Mouse (Mus musculus): ENCODE measurements around the gene 4833439L19Rik. TPM values are rescaled to one million over a fixed set of nuclear protein-coding genes. Genes with fewer than 3 reads are reported as not detected.

The 4833439L19Rik gene
- polyA plus RNA-seq, 1 experiment from 2014 or later = 95.1 TPM

DNA sequence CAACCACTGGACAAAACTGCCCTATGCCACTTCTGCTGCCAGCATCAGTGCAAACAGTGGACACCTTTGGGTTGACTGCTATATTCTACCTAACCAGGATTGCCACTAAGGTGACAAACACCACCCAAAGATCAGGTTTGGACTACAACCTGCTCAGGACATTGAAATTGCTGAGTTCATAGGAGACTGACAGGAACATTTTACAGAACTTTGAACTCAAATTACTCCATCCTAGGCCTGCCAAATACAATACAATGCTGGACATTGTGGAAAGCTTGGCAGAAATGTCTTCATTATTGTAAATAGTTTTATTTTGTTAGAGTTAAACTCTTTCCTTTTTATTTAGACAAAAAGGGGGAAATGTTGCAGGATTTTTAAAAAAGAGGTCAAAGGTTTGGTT, 44.1 kb downstream of the 4833439L19Rik start:
- DNase-seq (ENCODE audit: low spot score) (no peak), ATAC-seq (replicated peaks; ENCODE audit: low FRiP score) (no peak)
- H3K9ac ChIP-seq (ENCODE audit: low read depth, low read length) = no peak overlapping the region
- no peak overlapping the region for H3K27ac ChIP-seq (ENCODE audit: low read depth, low read length)
- no peaks in the 10 kb centered on the region for H3K27me3 ChIP-seq (replicated peaks; ENCODE audit: control insufficient read depth, insufficient read depth, low read length)
- H3K4me2 ChIP-seq = no peak overlapping the region
- peaks cover 14% of the 10 kb centered on the region for H3K36me3 ChIP-seq (ENCODE audit: control insufficient read depth, insufficient read depth, low read length)
- no peak overlapping the region for H3K4me3 ChIP-seq (ENCODE audit: low read depth, low read length)
- H3K4me1 ChIP-seq (replicated peaks; ENCODE audit: control insufficient read depth, insufficient read depth, low read length) = no peaks in the 10 kb centered on the region
- no peaks in the 10 kb centered on the region for H3K9me3 ChIP-seq (ENCODE audit: control insufficient read depth, low read length)

DNA sequence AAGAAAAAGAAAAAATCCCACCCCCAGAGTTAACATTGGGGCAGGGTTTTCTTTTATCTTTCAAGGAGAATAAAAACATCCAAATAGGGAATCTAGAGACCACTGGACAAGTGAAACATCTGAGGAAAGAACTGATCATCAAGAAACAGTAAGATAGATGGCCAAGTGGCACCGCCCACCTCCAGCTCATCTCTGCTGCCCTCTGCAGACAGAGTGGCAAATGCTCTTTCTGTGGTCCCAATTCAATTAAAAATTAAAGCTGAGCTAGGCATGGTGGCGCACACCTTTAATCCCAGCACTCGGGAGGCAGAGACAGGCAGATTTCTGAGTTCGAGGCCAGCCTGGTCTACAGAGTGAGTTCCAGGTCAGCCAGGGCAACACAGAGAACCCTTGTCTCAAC, 45.0 kb downstream of the 4833439L19Rik start:
- H3K27me3 ChIP-seq (replicated peaks; ENCODE audit: control insufficient read depth, insufficient read depth, low read length) = no peaks in the 10 kb centered on the region
- no peaks in the 10 kb centered on the region for H3K4me1 ChIP-seq (replicated peaks; ENCODE audit: control insufficient read depth, insufficient read depth, low read length)
- DNase-seq (ENCODE audit: low spot score) = no peak
- no peak overlapping the region for H3K9ac ChIP-seq (ENCODE audit: low read depth, low read length)
- peaks cover 7% of the 10 kb centered on the region for H3K36me3 ChIP-seq (ENCODE audit: control insufficient read depth, insufficient read depth, low read length)
- H3K27ac ChIP-seq (ENCODE audit: low read depth, low read length) = no peak overlapping the region
- H3K4me2 ChIP-seq = no peak overlapping the region
- H3K9me3 ChIP-seq (ENCODE audit: control insufficient read depth, low read length) = no peaks in the 10 kb centered on the region
- no peak for ATAC-seq (replicated peaks; ENCODE audit: low FRiP score)
- whole genome bisulfite sequencing = 86% methylated on average over 4 of the region's 4 CpGs
- H3K4me3 ChIP-seq (ENCODE audit: low read depth, low read length) = no peak overlapping the region

DNA sequence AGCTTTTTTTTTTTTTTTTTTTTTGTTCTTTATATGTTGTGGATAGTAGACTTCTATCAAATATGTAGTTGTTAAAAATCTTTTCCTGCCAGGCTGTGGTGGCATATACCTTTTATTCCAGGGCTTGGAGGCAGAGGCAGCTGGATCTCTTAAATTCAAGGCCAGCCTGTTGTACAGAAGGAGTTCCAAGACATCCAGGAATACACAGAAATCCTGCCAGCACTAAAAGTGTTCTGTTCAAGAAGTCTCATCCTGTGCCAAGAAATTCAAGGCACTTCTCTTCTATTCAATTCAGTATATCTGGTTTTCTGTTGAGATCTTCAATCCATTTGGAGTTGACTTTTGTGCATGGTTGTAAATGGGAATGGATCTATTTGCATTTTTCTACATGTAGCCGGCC, 59.3 kb downstream of the 4833439L19Rik start:
- Histone ChIP-seq H3K27me3 (replicated peaks; ENCODE audit: control insufficient read depth, insufficient read depth, low read length) (no peaks in the 10 kb centered on the region; the same call in 1 of the 2 replicates), H3K9ac (ENCODE audit: low read depth, low read length) (no peak overlapping the region), H3K4me1 (replicated peaks; ENCODE audit: control insufficient read depth, insufficient read depth, low read length) (peaks cover 9% of the 10 kb centered on the region), H3K4me3 (ENCODE audit: low read depth, low read length) (no peak overlapping the region), H3K9me3 (ENCODE audit: control insufficient read depth, low read length) (no peaks in the 10 kb centered on the region), H3K27ac (ENCODE audit: low read depth, low read length) (no peak overlapping the region), H3K4me2 (no peak overlapping the region), H3K36me3 (ENCODE audit: control insufficient read depth, insufficient read depth, low read length) (no peaks in the 10 kb centered on the region)
- WGBS = 91% methylated on average over 1 of the region's 1 CpGs
- ATAC-seq (replicated peaks; ENCODE audit: low FRiP score) (no peak), DNase-seq (ENCODE audit: low spot score) (no peak)

GRCm38 (mm10) chr13:54504611-54505260, 60.5 kb downstream of the 4833439L19Rik start:
- Histone ChIP-seq H3K4me2 (peak overlapping the region; percentile 88), H3K27ac (ENCODE audit: low read depth, low read length) (no peak overlapping the region)
- ATAC-seq (replicated peaks; ENCODE audit: low FRiP score) = no peak

DNA sequence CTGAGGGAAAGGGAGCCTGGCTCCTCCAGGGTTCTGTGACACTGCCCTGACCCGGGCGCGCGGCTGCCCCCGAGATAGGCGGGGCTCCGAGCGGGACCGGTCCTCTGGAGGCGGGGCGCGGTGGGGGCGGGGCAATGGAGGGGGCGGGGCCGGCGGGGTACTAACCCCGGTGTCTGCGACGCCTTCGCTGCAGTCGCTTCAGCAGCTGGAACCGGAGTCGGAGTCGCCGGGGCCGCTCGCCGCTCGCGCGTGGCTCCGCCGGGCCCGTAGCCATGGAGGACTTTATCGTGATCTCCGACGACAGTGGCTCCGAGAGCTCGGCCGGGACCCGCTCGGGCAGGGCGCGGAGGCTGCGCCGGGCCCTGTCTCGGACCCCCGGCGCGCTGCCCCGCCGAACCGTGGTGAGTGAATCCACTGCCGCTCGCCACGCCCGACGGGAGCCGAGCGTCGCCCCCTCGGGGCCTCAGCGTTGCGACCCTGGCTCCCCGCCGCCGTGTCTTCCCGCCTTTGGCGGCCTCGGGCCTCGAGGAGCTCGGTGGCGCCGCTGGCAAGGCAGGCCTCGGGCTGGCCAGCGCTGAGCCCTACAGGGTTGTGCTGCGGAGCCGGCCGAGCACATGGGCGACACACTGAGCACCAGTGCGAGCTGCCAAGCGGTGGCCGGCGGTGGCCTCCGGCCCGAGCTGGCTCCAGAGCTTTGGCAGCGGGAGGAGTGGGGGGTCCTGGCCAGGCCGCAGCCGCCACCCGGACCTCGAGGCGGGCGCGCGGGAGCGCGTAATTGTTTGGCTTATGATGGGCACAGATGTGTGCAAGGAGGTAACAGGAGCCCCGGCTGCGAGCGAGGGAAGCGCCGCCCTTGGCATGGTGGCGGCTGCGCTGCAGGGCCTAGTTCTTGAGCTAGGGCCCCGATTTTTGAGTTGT, 61.4 kb downstream of the 4833439L19Rik start, which contains the start of gene Simc1:
Gene Simc1 (plus strand): TSS at position 176 of the 918 bp plus-strand sequence.
- WGBS = under 1% methylated on average over 101 of the region's 105 CpGs
- ATAC-seq (replicated peaks; ENCODE audit: low FRiP score) = peak; percentile 92
- peak within 1 kb of the TSS; percentile 57; the same call in 1 of the 2 replicates for H3K27ac ChIP-seq (ENCODE audit: low read depth, low read length)

More at GRCm38 (mm10) chr13:54504611-54505260, 60.5 kb downstream of the 4833439L19Rik start:
- WGBS = 29% methylated on average over 7 of the region's 7 CpGs
- H3K4me1 ChIP-seq (replicated peaks; ENCODE audit: control insufficient read depth, insufficient read depth, low read length) = peaks cover 9% of the 10 kb centered on the region
- no peaks in the 10 kb centered on the region for H3K36me3 ChIP-seq (ENCODE audit: control insufficient read depth, insufficient read depth, low read length)
- H3K9me3 ChIP-seq (ENCODE audit: control insufficient read depth, low read length) = no peaks in the 10 kb centered on the region
- DNase-seq (ENCODE audit: low spot score) = no peak
- H3K9ac ChIP-seq (ENCODE audit: low read depth, low read length) = peak overlapping the region; percentile 79
- H3K27me3 ChIP-seq (replicated peaks; ENCODE audit: control insufficient read depth, insufficient read depth, low read length) = no peaks in the 10 kb centered on the region; the same call in 1 of the 2 replicates
- H3K4me3 ChIP-seq (ENCODE audit: low read depth, low read length) = peak overlapping the region; percentile 78

DNA sequence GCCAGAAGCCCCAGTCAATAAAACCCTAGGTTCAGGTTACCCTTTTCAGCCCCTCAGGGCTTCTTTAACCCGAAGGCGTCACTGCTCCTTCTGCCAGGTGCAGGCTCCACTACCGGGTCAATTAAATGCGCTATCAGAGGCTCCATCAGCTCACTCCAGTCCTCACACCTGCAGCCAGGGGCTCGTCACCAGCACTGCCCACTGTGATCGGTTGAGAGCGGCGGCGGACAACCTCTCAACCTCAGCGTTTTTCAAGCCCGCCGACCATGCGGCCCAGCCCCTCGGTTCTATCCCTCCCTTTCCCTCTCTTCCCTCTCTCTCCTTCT, 62.0 kb downstream of the 4833439L19Rik start:
- peak; percentile 57 for ATAC-seq (replicated peaks; ENCODE audit: low FRiP score)
- no peaks in the 10 kb centered on the region; the same call in 1 of the 2 replicates for H3K27me3 ChIP-seq (replicated peaks; ENCODE audit: control insufficient read depth, insufficient read depth, low read length)

More for the DNA sequence above, 61.4 kb downstream of the 4833439L19Rik start, which contains the start of gene Simc1:
- DNase-seq (ENCODE audit: low spot score) = peak; percentile 86
- Histone ChIP-seq H3K4me3 (ENCODE audit: low read depth, low read length) (peak within 1 kb of the TSS; percentile 78), H3K9ac (ENCODE audit: low read depth, low read length) (peak within 1 kb of the TSS; percentile 79), H3K4me1 (replicated peaks; ENCODE audit: control insufficient read depth, insufficient read depth, low read length) (peaks cover 9% of the 10 kb centered on the region), H3K27me3 (replicated peaks; ENCODE audit: control insufficient read depth, insufficient read depth, low read length) (no peaks in the 10 kb centered on the region; the same call in 1 of the 2 replicates), H3K9me3 (ENCODE audit: control insufficient read depth, low read length) (no peaks in the 10 kb centered on the region), H3K36me3 (ENCODE audit: control insufficient read depth, insufficient read depth, low read length) (no peaks in the 10 kb centered on the region), H3K4me2 (peak within 1 kb of the TSS; percentile 88)

DNA sequence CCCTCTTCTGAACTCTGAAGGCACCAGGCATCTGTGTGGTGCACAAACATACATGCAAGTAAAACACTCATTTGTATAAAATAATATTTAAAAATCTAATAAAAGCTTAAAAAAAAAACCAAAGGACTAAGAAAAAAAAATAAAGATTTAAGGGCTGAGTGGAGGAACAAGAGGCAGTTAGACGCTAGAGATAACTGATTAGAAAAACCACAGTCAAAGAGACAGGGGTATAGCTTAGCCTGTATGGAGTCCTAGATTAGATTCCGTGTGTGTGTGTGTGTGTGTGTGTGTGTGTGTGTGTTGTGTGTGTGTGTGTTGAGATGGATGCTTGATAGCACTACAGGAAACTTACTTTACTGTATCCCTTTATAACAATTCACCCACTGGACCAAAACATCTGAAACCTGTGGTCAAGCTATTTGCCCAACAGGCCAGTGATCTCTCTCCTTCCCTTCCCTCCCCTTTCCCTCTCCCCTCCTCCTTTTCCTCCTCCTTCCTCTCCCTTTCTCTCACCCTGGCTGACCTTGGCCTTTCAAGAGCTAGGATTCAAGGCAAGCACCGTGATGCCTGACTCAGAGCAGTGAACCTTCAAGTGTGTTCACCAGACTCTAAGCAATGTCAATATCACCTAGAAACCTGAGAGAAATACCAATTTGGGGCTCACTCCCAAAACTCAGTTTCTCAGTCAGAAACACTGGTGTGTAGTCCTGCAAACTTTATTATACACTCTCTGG, 63.1 kb downstream of the 4833439L19Rik start:
- H3K4me2 ChIP-seq = no peak overlapping the region
- DNase-seq (ENCODE audit: low spot score) = no peak
- H3K4me3 ChIP-seq (ENCODE audit: low read depth, low read length) = no peak overlapping the region
- no peaks in the 10 kb centered on the region; the same call in 1 of the 2 replicates for H3K27me3 ChIP-seq (replicated peaks; ENCODE audit: control insufficient read depth, insufficient read depth, low read length)
- H3K27ac ChIP-seq (ENCODE audit: low read depth, low read length) = no peak overlapping the region
- WGBS = 36% methylated on average over 3 of the region's 3 CpGs
- H3K9me3 ChIP-seq (ENCODE audit: control insufficient read depth, low read length) = no peaks in the 10 kb centered on the region
- peaks cover 9% of the 10 kb centered on the region for H3K4me1 ChIP-seq (replicated peaks; ENCODE audit: control insufficient read depth, insufficient read depth, low read length)
- H3K36me3 ChIP-seq (ENCODE audit: control insufficient read depth, insufficient read depth, low read length) = no peaks in the 10 kb centered on the region
- ATAC-seq (replicated peaks; ENCODE audit: low FRiP score) = no peak
- no peak overlapping the region for H3K9ac ChIP-seq (ENCODE audit: low read depth, low read length)

More for the DNA sequence above, 62.0 kb downstream of the 4833439L19Rik start:
- DNase-seq (ENCODE audit: low spot score) = no peak
- H3K27ac ChIP-seq (ENCODE audit: low read depth, low read length) = no peak overlapping the region
- H3K4me1 ChIP-seq (replicated peaks; ENCODE audit: control insufficient read depth, insufficient read depth, low read length) = peaks cover 9% of the 10 kb centered on the region
- H3K4me2 ChIP-seq = peak overlapping the region; percentile 88
- peak overlapping the region; percentile 79 for H3K9ac ChIP-seq (ENCODE audit: low read depth, low read length)
- H3K36me3 ChIP-seq (ENCODE audit: control insufficient read depth, insufficient read depth, low read length) = no peaks in the 10 kb centered on the region
- under 1% methylated on average over 14 of the region's 14 CpGs for WGBS
- H3K4me3 ChIP-seq (ENCODE audit: low read depth, low read length) = peak overlapping the region; percentile 78
- H3K9me3 ChIP-seq (ENCODE audit: control insufficient read depth, low read length) = no peaks in the 10 kb centered on the region

DNA sequence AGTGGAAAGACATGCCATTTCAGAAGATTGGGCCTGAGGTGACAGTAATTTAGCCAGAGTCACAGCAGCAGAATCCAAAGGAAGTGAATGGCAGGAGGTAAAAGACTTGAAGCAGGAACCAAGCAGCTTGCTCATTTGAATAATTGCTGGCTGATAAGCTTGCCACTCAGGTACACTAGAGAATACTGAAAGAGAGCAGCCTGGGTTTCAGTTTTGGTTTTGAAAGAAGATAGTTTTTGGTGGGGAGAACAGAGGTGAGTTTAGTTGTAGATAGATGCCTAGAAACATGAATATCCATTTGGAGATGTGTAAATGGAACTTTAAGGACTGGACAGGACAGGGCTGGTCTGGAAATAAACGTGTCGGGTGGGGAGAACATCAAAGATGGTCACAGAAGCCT, 63.9 kb downstream of the 4833439L19Rik start:
- ATAC-seq (replicated peaks; ENCODE audit: low FRiP score) = no peak
- H3K27me3 ChIP-seq (replicated peaks; ENCODE audit: control insufficient read depth, insufficient read depth, low read length) = no peaks in the 10 kb centered on the region; the same call in 1 of the 2 replicates

More for the DNA sequence above, 63.9 kb downstream of the 4833439L19Rik start:
- Histone ChIP-seq H3K4me2 (no peak overlapping the region), H3K27ac (ENCODE audit: low read depth, low read length) (no peak overlapping the region), H3K4me3 (ENCODE audit: low read depth, low read length) (no peak overlapping the region), H3K4me1 (replicated peaks; ENCODE audit: control insufficient read depth, insufficient read depth, low read length) (peaks cover 9% of the 10 kb centered on the region), H3K9ac (ENCODE audit: low read depth, low read length) (no peak overlapping the region), H3K9me3 (ENCODE audit: control insufficient read depth, low read length) (no peaks in the 10 kb centered on the region), H3K36me3 (ENCODE audit: control insufficient read depth, insufficient read depth, low read length) (no peaks in the 10 kb centered on the region)
- no peak for DNase-seq (ENCODE audit: low spot score)
- WGBS = 71% methylated on average over 2 of the region's 2 CpGs
